Mouse (Mus musculus) left cerebral cortex, postnatal 36 days (tissue): ENCODE measurements around the gene Gpc5. TPM values are rescaled to one million over a fixed set of nuclear protein-coding genes. Genes with fewer than 3 reads are reported as not detected.

Experiments
- DNase-seq, 2 experiments: peaks; one replicate each; pipeline ENCODE4 v3.0.0; 2021 to 2022; ENCODE audit warnings: low spot score in 2 of 2, mixed read lengths in 1 of 2
- intact Hi-C: fragments of 180-260 bp; cut with DNase I; formaldehyde crosslinking; loops from one replicate; pipeline ENCODE4 v1.15.1; 2025
- total RNA-seq, 2 experiments: library from RNA; stranded (reverse); gene quantifications; 2 replicates each; pipeline ENCODE4 v1.2.3; 2021

Gpc5 gene
- total RNA-seq, 2 experiments from 2014 or later = 31.3 to 34.0 TPM

GRCm38 (mm10) chr14:115100617-115101299 lies 8.7 kb downstream of the Gpc5 start:
- no peak for DNase-seq
- intact Hi-C loops = no loop called here

DNA sequence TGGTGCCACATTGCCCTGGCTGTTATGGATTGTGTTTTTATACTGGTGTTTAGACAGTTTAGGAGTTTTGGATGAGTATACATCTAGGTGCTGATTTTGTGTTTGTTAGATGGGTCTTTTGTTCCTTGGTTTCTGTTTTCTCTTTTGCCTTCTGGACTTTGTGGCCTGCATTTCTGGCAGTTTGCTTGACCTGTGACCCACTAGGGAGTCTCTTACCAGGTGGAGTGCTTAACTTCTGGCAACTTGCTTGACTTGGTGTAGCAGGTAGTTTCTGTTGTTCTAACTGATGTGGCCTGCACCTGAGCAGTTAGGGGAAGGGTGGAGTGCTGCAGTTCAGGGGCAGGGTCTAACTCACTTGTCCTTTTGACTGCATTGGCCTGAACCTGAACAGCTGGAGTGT lies 14.3 kb downstream of the Gpc5 start:
- intact Hi-C loops = no loop called here

DNA sequence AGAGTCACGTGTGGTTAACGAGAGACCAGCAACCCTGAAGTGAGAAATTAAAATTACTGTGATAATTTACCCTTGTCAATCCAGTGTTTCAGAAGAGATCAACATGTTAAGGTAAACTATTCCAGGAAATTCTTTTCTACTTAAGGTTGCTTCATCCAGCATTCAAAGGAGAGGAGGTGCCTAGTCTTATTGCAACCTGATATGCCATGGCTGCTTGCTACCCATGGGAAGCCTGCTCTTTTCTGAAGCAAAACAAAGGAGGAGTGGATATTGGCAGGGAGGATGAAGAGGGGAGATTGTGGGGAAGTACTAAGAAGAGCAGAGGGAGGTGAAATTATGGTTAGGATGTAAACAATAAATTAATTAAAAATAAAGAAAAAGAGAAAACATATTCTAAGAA lies 15.5 kb downstream of the Gpc5 start:
- intact Hi-C loops = no loop called here

More for the DNA sequence above, 14.3 kb downstream of the Gpc5 start:
- DNase-seq = no peak

DNA sequence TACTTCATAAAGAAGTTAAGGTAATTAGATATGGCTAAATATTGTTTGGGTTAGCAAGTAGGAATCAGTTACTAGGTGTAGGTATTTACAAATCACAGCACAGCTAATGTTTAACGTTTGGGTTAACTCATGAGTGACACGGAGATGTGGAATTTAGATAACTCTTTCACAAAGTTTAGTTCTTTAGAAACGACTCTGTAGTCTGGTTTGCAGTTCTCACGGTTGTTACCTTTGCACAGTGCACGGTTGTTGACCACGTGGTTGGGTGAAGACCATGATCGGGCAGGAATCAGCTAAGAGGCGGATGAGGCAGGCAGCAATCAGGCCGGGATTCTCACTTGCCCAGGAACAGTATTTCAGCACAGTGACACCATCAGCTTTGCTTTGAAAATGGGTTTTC lies 26.6 kb downstream of the Gpc5 start:
- intact Hi-C loops = no loop called here
- no peak for DNase-seq

More for the DNA sequence above, 15.5 kb downstream of the Gpc5 start:
- DNase-seq = no peak

- DNase-seq = no peak
- intact Hi-C loops = no loop called here
These were observed 56.8 kb downstream of the Gpc5 start for GRCm38 (mm10) chr14:115148821-115149220.

- intact Hi-C loops = no loop called here
- no peak for DNase-seq
These were observed 64.6 kb downstream of the Gpc5 start for GRCm38 (mm10) chr14:115156597-115156996.

DNA sequence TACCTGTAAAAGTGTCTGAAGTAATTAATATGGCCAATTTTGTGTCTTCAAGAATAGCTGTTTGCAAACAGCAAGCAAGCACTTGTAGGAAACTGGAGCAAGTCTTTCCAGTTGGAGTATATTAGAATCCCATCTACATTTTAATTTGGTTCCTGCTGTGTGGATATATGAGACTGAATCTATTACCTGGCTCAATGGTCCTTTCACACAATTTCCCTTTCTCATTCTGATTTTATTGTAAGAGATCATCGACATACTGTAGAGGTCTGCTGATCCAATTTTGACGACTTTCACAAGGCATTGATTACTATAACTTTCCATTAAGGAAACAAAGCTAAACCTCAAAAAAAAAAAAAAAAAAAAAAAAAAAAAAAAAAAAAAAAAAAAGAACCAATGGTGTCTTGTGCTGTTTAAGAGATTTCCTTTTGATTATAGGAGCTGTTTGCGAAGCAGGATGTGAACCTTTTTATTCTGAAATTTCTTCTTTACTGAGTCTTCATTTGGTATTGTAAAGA lies 85.4 kb downstream of the Gpc5 start:
- intact Hi-C loops = no loop called here
- no peak for DNase-seq

GRCm38 (mm10) chr14:115179925-115180324 lies 87.9 kb downstream of the Gpc5 start:
- no peak for DNase-seq
- intact Hi-C loops = no loop called here

DNA sequence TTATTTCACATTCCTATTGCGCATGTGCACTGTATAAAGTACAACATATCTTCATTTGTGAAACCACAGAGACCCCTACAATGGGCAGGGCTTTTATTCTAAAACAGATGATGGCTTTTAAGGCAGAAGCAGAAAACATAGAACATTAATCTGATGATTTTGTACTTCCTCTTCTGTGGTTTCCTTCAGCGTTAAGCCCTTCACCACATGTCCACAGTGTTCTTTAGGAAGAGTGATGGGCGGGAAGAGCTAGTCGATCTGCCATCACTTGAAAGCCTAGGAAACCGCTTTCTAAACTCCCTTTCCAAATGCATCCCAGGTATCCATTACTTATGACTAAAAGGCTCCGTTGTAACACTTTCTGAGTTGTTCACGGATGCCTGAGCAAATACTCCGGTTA lies 96.2 kb downstream of the Gpc5 start:
- no peak for DNase-seq
- intact Hi-C loops = no loop called here

GRCm38 (mm10) chr14:115228075-115228474 lies 136.1 kb downstream of the Gpc5 start:
- DNase-seq = no peak
- intact Hi-C loops = no loop called here

- intact Hi-C loops = no loop called here
- DNase-seq = no peak
These were observed 144.4 kb downstream of the Gpc5 start for GRCm38 (mm10) chr14:115236387-115236786.

DNA sequence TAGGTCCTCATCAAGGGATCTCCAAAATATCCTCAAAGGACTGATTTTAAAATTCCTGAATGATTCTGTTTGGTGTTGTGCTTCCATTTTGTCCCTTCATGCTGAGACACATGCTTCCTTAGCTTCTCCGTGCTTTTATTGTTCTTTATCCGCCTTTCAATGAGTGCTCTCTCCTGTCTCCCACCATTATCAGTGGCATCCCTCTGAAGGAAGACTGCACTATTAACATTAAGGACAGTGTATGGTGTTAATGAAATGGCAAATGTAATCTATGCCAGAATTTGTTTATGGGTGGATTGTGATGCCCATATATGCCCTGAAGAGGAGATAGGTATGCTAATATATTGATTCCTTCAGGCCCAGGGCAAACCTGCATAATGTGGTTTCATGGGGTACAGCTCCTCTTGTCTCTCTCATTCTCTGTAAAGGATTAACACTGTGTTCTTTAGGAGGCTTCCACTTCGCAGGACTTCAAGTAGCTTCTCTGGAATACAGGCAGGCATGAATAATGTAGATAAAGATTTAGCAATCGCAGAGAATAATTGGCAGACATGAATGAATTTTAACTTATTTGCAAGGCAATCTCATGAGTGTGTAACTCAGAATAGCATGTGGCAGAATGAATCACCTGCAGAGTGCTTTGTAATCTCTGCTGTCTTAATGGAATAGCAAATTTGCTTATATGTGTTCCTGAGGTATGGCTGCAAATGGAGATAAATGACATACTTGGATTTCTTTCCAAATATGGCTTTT lies 148.8 kb downstream of the Gpc5 start:
- no peak for DNase-seq
- intact Hi-C loops = no loop called here

DNA sequence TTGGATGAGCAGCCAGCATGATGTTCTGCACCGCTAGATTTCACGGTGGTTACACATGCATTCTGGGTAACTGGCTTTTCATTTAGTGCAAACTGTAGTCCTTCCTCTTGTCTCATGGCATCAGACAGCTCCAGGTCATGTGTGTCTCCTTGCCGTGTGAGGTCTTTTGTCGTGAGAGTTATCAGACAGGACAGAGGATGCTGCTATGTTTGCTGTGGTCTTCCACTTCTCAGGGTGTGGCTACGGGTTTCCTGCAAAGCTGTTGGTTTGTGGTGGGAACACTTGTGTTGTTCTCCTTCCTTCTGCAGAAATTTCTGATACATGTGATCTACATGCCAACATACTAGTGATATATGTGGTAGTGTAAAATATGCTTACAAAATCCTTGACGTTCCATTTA lies 158.5 kb downstream of the Gpc5 start:
- no peak for DNase-seq
- intact Hi-C loops = no loop called here

DNA sequence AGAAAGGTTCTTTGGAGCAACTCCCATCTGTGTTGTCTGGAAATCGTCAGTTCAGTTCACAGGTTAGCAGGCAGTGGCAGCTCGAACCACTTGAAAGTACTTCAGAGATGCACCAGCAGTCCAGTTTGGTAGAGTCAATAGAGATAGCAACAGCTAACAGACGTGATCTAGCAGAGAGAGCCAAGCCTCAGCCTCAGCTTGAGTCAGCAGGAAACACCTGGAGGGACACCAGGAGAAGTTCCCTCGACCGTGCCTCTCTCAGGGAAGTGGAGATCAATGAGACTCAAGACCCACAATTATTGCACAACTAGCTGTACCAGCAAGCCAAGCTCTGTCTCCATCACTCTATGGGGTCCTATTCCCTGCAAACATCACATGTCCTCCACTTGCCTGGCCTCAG lies 159.8 kb downstream of the Gpc5 start:
- intact Hi-C loops = no loop called here
- no peak for DNase-seq

- DNase-seq = no peak
- intact Hi-C loops = no loop called here
These were observed 161.1 kb downstream of the Gpc5 start for GRCm38 (mm10) chr14:115253155-115253554.

DNA sequence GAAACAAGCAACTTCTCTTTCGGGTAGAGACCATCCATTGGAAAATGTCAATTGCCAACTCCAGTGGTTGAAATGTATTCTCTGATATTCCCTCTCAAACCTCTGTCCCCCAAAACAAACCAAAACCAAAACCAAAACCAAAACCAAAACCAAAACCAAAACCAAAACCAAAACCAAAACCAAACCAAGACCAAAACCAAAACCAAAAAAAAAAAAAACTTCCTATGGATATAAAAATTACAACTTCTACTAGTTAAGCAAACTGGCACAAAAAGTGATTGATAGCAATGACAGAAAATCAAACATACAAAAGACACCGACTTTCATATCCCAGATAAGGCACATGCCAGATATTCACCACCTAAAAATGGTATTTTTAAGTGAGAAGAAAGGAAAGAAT lies 161.7 kb downstream of the Gpc5 start:
- DNase-seq = no peak
- intact Hi-C loops = no loop called here

GRCm38 (mm10) chr14:115269703-115270402 lies 177.8 kb downstream of the Gpc5 start:
- intact Hi-C loops = no loop called here
- DNase-seq = no peak

GRCm38 (mm10) chr14:115270445-115270844 lies 178.4 kb downstream of the Gpc5 start:
- intact Hi-C loops = no loop called here
- no peak for DNase-seq

GRCm38 (mm10) chr14:115282782-115283181 lies 190.8 kb downstream of the Gpc5 start:
- DNase-seq = no peak
- intact Hi-C loops = no loop called here

GRCm38 (mm10) chr14:115324247-115324646 lies 232.2 kb downstream of the Gpc5 start:
- intact Hi-C loops = no loop called here
- DNase-seq = no peak

DNA sequence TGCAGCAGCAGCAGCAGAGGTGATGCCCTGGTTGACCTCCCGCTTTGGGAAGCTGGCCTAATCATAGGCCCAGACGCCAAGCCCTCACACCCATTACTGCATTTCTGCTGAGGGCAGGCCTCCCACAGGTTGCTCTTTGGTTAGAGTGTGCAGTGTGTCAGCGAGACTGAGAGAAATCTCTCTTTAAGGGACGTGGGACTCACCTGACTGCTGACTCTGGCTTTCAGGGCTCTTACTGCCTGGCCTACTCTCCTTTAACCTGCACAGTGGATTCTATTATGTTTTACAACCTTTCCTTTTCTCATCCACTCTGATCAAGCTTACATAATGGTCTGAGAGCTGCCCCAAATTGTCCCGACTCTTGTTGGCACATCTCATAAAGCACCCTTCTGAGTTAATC lies 234.4 kb downstream of the Gpc5 start:
- DNase-seq = no peak
- intact Hi-C loops = no loop called here
